Mouse (Mus musculus) heart, postnatal 0 days (tissue): ENCODE results near the gene Cnnm2.

ENCODE experiments used
- CTCF ChIP-seq: IDR thresholded peaks from 2 replicates; pipeline ENCODE4 v1.5.1; 2016; ENCODE audit warnings: antibody characterized with exemption, control low read depth, low read depth
- EP300 ChIP-seq: IDR thresholded peaks from 2 replicates; pipeline ENCODE4 v1.6.1; 2016; ENCODE audit warnings: antibody characterized with exemption, low read depth

DNA sequence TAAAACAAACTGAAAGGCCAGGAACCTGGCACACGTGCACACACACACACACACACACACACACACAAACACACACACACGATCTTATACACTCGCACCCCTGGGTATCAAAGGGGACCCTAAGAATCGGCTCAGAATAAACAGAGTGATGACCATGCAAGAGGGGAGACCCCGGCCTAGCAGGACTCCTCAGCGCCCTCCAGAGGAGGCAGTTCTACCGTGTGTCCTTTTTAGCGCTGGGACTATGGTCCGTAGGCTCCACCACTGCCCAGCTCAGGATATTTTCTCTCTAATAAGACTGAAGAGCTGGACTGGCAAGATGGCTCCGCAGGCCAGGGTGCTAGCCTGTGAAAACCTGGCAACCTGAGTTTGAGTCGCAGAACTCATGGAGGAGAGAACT lies 37.0 kb upstream of the Cnnm2 start:
- TF ChIP-seq EP300 (no peak), CTCF (no peak)
